Mouse (Mus musculus): Measurements from ENCODE around the gene Nsun4. TPM values are rescaled to one million over a fixed set of nuclear protein-coding genes. Genes with fewer than 3 reads are reported as not detected.

The Nsun4 gene
- 3.7 and 4.4 TPM in 2 replicates for polyA plus RNA-seq (2012; rRNA removed)
- polyA plus RNA-seq (2014; fragmentation: Nextera tagmentation; extraction: Ambion mirVana), result 7.0 and 8.6 TPM in 2 replicates

- WGBS (ENCODE audit: insufficient replicate concordance), result 1% methylated on average over 35 of the region's 35 CpGs
- ATAC-seq (ENCODE audit: insufficient read depth) (peak; percentile 96), DNase-seq (ENCODE audit: low read depth in 3 of 3, low spot score in 3 of 3) (peak; percentile 80 to 89 (median 81))
- Histone ChIP-seq H3K36me3 (replicated peaks; ENCODE audit: control insufficient read depth, insufficient read depth, low read depth) (no peaks in the 10 kb centered on the region), H3K9me3 (ENCODE audit: control insufficient read depth, low read length) (no peaks in the 10 kb centered on the region), H3K27me3 (ENCODE audit: control insufficient read depth, insufficient read depth, low read length) (no peaks in the 10 kb centered on the region), H3K4me3 (ENCODE audit: insufficient read depth in 1 of 2, low read depth in 2 of 2, low read length in 2 of 2) (peak within 1 kb of the TSS; percentile 66 to 91), H3K4me1 (replicated peaks; ENCODE audit: control insufficient read depth in 2 of 2, insufficient read depth in 2 of 2, low read length in 1 of 2) (peaks cover 8 to 13% of the 10 kb centered on the region in 2 experiments), H3K9ac (replicated peaks) (peak within 1 kb of the TSS; percentile 77), H3K27ac (peak within 1 kb of the TSS; percentile 93), H3K4me2 (ENCODE audit: low read depth) (peak within 1 kb of the TSS; percentile 90)
- TF ChIP-seq CTCF (IDR thresholded peaks at IDR 0.05; ENCODE audit: low read depth) (no peak), EP300 (IDR thresholded peaks at IDR 0.05; ENCODE audit: low read depth) (0 out of 2 replicates have a peak, but pooled peaks have one; percentile 18)
Measured at GRCm38 (mm10) chr4:116053399-116053961, at the start of gene Nsun4. TSS of gene Nsun4 (minus strand) at chr4:116053876.

DNA sequence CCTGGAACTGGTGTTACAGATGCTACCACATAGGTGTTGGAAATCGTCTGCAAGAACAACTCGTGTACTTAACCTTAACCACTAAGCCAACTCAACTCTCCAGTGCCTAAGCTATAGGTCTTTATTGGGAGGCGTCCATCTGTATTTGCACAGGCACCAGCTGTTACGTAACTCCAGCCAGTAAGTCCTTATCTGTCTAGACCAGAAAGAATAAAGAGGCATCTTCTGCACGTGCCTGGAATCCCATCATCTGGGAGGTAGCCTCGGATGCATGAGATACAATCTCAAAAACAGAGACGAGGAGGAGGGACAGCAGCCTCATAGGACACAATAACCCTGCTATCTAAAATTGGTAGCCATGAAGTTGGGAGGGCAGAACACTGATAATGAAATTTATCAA is 47.3 kb upstream of the Nsun4 start:
- no peaks in the 10 kb centered on the region for H3K9me3 ChIP-seq (ENCODE audit: control insufficient read depth, low read length)
- H3K4me1 ChIP-seq (replicated peaks; ENCODE audit: control insufficient read depth in 2 of 2, insufficient read depth in 2 of 2, low read length in 1 of 2), result peaks cover 18 to 28% of the 10 kb centered on the region in 2 experiments
- peak; percentile 82 for TF ChIP-seq EP300 (IDR thresholded peaks at IDR 0.05; ENCODE audit: low read depth)
- TF ChIP-seq CTCF (IDR thresholded peaks at IDR 0.05; ENCODE audit: low read depth), result no peak
- H3K36me3 ChIP-seq (replicated peaks; ENCODE audit: control insufficient read depth, insufficient read depth, low read depth), result peaks cover 85% of the 10 kb centered on the region
- peak; percentile 87 for ATAC-seq (ENCODE audit: insufficient read depth)
- 13% methylated on average over 7 of the region's 7 CpGs for WGBS (ENCODE audit: insufficient replicate concordance)
- H3K9ac ChIP-seq (replicated peaks), result peak overlapping the region; percentile 9
- no peaks in the 10 kb centered on the region for H3K27me3 ChIP-seq (ENCODE audit: control insufficient read depth, insufficient read depth, low read length)
- H3K4me2 ChIP-seq (ENCODE audit: low read depth), result peak overlapping the region; percentile 26
- no peak overlapping the region for H3K4me3 ChIP-seq (ENCODE audit: insufficient read depth in 1 of 2, low read depth in 2 of 2, low read length in 2 of 2)
- peak overlapping the region; percentile 63 for H3K27ac ChIP-seq
- peak; percentile 52 to 70 (median 61) for DNase-seq (ENCODE audit: low read depth in 3 of 3, low spot score in 3 of 3)

DNA sequence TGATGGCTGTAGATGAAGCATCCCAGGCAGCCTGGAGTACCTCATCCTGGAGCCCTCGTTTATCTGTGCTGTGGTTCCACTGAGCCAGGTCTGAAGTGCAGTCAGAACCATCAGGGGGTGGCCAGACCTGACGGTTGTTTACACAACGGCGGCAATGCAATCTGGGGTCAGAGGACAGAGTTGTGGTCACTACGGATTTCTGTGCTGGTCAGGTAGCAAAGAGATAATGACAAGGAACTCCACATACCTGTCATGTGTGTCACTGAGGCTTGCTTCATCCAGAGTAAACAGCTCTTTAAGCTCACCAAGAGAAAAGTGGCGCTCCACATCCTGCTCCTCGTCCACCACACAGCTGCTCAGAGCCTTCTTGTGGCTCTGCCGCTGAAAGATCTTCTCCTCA is 43.5 kb upstream of the Nsun4 start:
- DNase-seq (ENCODE audit: low read depth in 3 of 3, low spot score in 3 of 3), result peak in 1 of 3 experiments; percentile 28

DNA sequence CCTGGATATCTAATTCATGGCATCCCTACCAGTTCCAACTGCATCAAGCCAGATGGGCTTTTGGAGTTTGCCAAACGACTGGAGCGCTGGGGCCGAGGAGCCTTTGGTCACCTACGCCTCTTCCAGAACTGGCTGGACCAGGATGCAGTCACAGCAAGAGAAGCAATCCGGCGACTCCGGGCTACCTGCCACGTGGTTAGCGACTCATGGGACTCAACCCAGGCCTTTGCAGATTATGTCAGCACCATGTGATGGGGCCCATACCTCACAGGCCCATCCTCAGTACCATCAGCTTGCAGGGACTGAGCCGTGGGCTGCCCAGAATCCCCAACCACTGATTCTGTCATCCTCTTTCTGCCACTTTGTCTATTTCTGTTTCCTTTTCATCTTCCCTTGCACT is 42.6 kb upstream of the Nsun4 start:
- no peak for ATAC-seq (ENCODE audit: insufficient read depth)

More for the DNA sequence above, 43.5 kb upstream of the Nsun4 start:
- Histone ChIP-seq H3K9ac (replicated peaks) (no peak overlapping the region), H3K27me3 (ENCODE audit: control insufficient read depth, insufficient read depth, low read length) (no peaks in the 10 kb centered on the region), H3K27ac (no peak overlapping the region), H3K4me2 (ENCODE audit: low read depth) (no peak overlapping the region), H3K4me3 (ENCODE audit: insufficient read depth in 1 of 2, low read depth in 2 of 2, low read length in 2 of 2) (no peak overlapping the region), H3K36me3 (replicated peaks; ENCODE audit: control insufficient read depth, insufficient read depth, low read depth) (peaks cover 72% of the 10 kb centered on the region), H3K4me1 (replicated peaks; ENCODE audit: control insufficient read depth in 2 of 2, insufficient read depth in 2 of 2, low read length in 1 of 2) (peaks cover 18 to 26% of the 10 kb centered on the region in 2 experiments), H3K9me3 (ENCODE audit: control insufficient read depth, low read length) (no peaks in the 10 kb centered on the region)
- ATAC-seq (ENCODE audit: insufficient read depth), result peak; percentile 17
- TF ChIP-seq EP300 (IDR thresholded peaks at IDR 0.05; ENCODE audit: low read depth) (no peak), CTCF (IDR thresholded peaks at IDR 0.05; ENCODE audit: low read depth) (no peak)
- WGBS (ENCODE audit: insufficient replicate concordance), result 69% methylated on average over 8 of the region's 8 CpGs

GRCm38 (mm10) chr4:116088510-116089249 is 35.0 kb upstream of the Nsun4 start:
- Histone ChIP-seq H3K36me3 (replicated peaks; ENCODE audit: control insufficient read depth, insufficient read depth, low read depth) (peaks cover 26% of the 10 kb centered on the region), H3K27me3 (ENCODE audit: control insufficient read depth, insufficient read depth, low read length) (no peaks in the 10 kb centered on the region), H3K27ac (no peak overlapping the region), H3K9ac (replicated peaks) (no peak overlapping the region), H3K9me3 (ENCODE audit: control insufficient read depth, low read length) (no peaks in the 10 kb centered on the region), H3K4me2 (ENCODE audit: low read depth) (no peak overlapping the region), H3K4me3 (ENCODE audit: insufficient read depth in 1 of 2, low read depth in 2 of 2, low read length in 2 of 2) (no peak overlapping the region), H3K4me1 (replicated peaks; ENCODE audit: control insufficient read depth in 2 of 2, insufficient read depth in 2 of 2, low read length in 1 of 2) (no peaks in the 10 kb centered on the region)
- no peak for TF ChIP-seq CTCF (IDR thresholded peaks at IDR 0.05; ENCODE audit: low read depth)
- no peak for TF ChIP-seq EP300 (IDR thresholded peaks at IDR 0.05; ENCODE audit: low read depth)
- WGBS (ENCODE audit: insufficient replicate concordance), result 87% methylated on average over 23 of the region's 23 CpGs
- DNase-seq (ENCODE audit: low read depth in 3 of 3, low spot score in 3 of 3) (no peak), ATAC-seq (ENCODE audit: insufficient read depth) (no peak)

More for the DNA sequence above, 42.6 kb upstream of the Nsun4 start:
- Histone ChIP-seq H3K4me1 (replicated peaks; ENCODE audit: control insufficient read depth in 2 of 2, insufficient read depth in 2 of 2, low read length in 1 of 2) (peaks cover 13 to 18% of the 10 kb centered on the region in 2 experiments), H3K4me3 (ENCODE audit: insufficient read depth in 1 of 2, low read depth in 2 of 2, low read length in 2 of 2) (no peak overlapping the region), H3K4me2 (ENCODE audit: low read depth) (no peak overlapping the region), H3K27me3 (ENCODE audit: control insufficient read depth, insufficient read depth, low read length) (no peaks in the 10 kb centered on the region), H3K36me3 (replicated peaks; ENCODE audit: control insufficient read depth, insufficient read depth, low read depth) (peaks cover 68% of the 10 kb centered on the region), H3K9ac (replicated peaks) (no peak overlapping the region), H3K27ac (no peak overlapping the region), H3K9me3 (ENCODE audit: control insufficient read depth, low read length) (no peaks in the 10 kb centered on the region)
- no peak for DNase-seq (ENCODE audit: low read depth in 3 of 3, low spot score in 3 of 3)
- 79% methylated on average over 10 of the region's 10 CpGs for WGBS (ENCODE audit: insufficient replicate concordance)
- TF ChIP-seq EP300 (IDR thresholded peaks at IDR 0.05; ENCODE audit: low read depth), result no peak
- no peak for TF ChIP-seq CTCF (IDR thresholded peaks at IDR 0.05; ENCODE audit: low read depth)

Data from liver, embryonic 14.5 days (tissue).